Mouse (Mus musculus) CH12.LX (cell line): ENCODE measurements around the gene D11Wsu47e.

Experiments used
- CTCF ChIP-seq, 2 experiments: IDR thresholded peaks in 1 of 2; conservative IDR thresholded peaks in 1 of 2; 2 replicates each; pipeline ENCODE4 v1.5.1; 2011 to 2012; ENCODE audit warnings: low read depth in 2 of 2, low read length in 2 of 2, improper control_type of control experiment in 1 of 2, inconsistent platforms in 1 of 2, mild to moderate bottlenecking in 1 of 2, moderate library complexity in 1 of 2
- EP300 ChIP-seq: IDR thresholded peaks from 2 replicates; pipeline ENCODE4 v1.6.1; 2011; ENCODE audit warnings: low read length, improper control_type of control experiment
- HCFC1 ChIP-seq: IDR thresholded peaks from 2 replicates; pipeline ENCODE4 v1.6.1; 2012; ENCODE audit warnings: low read depth, mild to moderate bottlenecking, inconsistent platforms, low read length, improper control_type of control experiment
- POLR2A ChIP-seq: IDR thresholded peaks from 2 replicates; pipeline ENCODE4 v1.6.1; 2011; ENCODE audit warnings: low read depth, mild to moderate bottlenecking, improper control_type of control experiment, low read length
- TCF12 ChIP-seq: IDR thresholded peaks from 2 replicates; pipeline ENCODE4 v1.6.1; 2014; ENCODE audit warnings: low read depth, mild to moderate bottlenecking, inconsistent platforms, low read length, improper control_type of control experiment

- TF ChIP-seq POLR2A (no peak), HCFC1 (no peak), EP300 (no peak), TCF12 (no peak), CTCF (conservative IDR thresholded peaks at IDR 0.05 in 1 of 2, IDR thresholded peaks at IDR 0.05 in 1 of 2; ENCODE audit: low read depth in 2 of 2, low read length in 2 of 2) (no peak)
These were observed 26.8 kb downstream of the D11Wsu47e start for GRCm38 (mm10) chr11:113711061-113711460.
